ENCODE assay signal across 9 mouse cellular contexts in genomic region chr15:103121416-103121815, GRCm38 (mm10). TPM values are rescaled to one million over a fixed set of nuclear protein-coding genes. Genes with fewer than 3 reads are reported as not detected.
DNase-seq lines count a peak whose midpoint lies in the region; ATAC-seq and TF ChIP-seq lines count a peak whose summit lies in the region.
"Had no signal": no experiment of that assay in that cellular context is flagged by ENCODE, and none has a peak within 500 bp of the region (broad histone marks: within the 10 kb centered on the region; RNA-seq: fewer than 3 reads in every experiment).

No protein-coding gene starts in this region.

- WGBS in heart, postnatal 0 days, result 38% methylated on average over 5 of the region's 5 CpGs
- WGBS in hindbrain, embryonic 14.5 days, result 53% methylated on average over 5 of the region's 5 CpGs

- H3K27me3 ChIP-seq in testis, adult 2 months (ENCODE audit: control insufficient read depth, insufficient read depth, low read length), result no peaks in the 10 kb centered on the region
- H3K27me3 ChIP-seq in heart, postnatal 0 days (ENCODE audit: control insufficient read depth, insufficient read depth, low read length), result peaks cover 88% of the 10 kb centered on the region
- 0 out of 2 replicates have a peak, but pooled peaks cover 2% of the 10 kb centered on the region for H3K27me3 ChIP-seq in hindbrain, embryonic 14.5 days (ENCODE audit: control insufficient read depth, insufficient read depth, low read length)

- DNase-seq in heart, adult 8-10 months (ENCODE audit: low spot score), result peak; percentile 35
- DNase-seq in heart, postnatal 25 days (ENCODE audit: low spot score), result no peak
- no peak for DNase-seq in testis, postnatal 14 days (ENCODE audit: low spot score)
- DNase-seq in heart, postnatal 0 days (ENCODE audit: low spot score), result no peak
- peak; percentile 78 for DNase-seq in skeletal muscle tissue, adult 2 months (ENCODE audit: low read depth, low spot score)
- DNase-seq in frontal cortex, postnatal 25 days (ENCODE audit: low spot score in 2 of 2), result no peak
- no peak for DNase-seq in hindbrain, embryonic 14.5 days (ENCODE audit: low spot score)

- no peaks in the 10 kb centered on the region for H3K9me3 ChIP-seq in heart, postnatal 0 days (replicated peaks; ENCODE audit: control insufficient read depth, low read length)
- no peaks in the 10 kb centered on the region for H3K9me3 ChIP-seq in hindbrain, embryonic 14.5 days (ENCODE audit: control insufficient read depth, low read length)
- H3K9me3 ChIP-seq: midbrain, embryonic 12.5 days had no signal

- TF ChIP-seq EP300 in heart, postnatal 0 days (IDR thresholded peaks at IDR 0.05; ENCODE audit: low read depth), result no peak

- no peak overlapping the region for H3K9ac ChIP-seq in heart, postnatal 0 days (replicated peaks; ENCODE audit: low read depth, low read length)
- H3K9ac ChIP-seq in hindbrain, embryonic 14.5 days, result no peak overlapping the region
- H3K9ac ChIP-seq: midbrain, embryonic 12.5 days had no signal

- H3K4me2 ChIP-seq in heart, postnatal 0 days (ENCODE audit: low read depth, low read length), result no peak overlapping the region
- no peak overlapping the region for H3K4me2 ChIP-seq in hindbrain, embryonic 14.5 days (replicated peaks)
- H3K4me2 ChIP-seq: midbrain, embryonic 12.5 days had no signal

- no peak overlapping the region for H3K4me3 ChIP-seq in testis, adult 2 months (ENCODE audit: control insufficient read depth, low read depth, low read length)
- no peak overlapping the region for H3K4me3 ChIP-seq in heart, postnatal 0 days (ENCODE audit: low read depth, low read length)
- no peak overlapping the region for H3K4me3 ChIP-seq in hindbrain, embryonic 14.5 days (replicated peaks; ENCODE audit: low read length)
- H3K4me3 ChIP-seq: midbrain, embryonic 12.5 days had no signal

- no peaks in the 10 kb centered on the region for H3K4me1 ChIP-seq in testis, adult 2 months (ENCODE audit: control insufficient read depth, insufficient read depth, low read length)
- no peaks in the 10 kb centered on the region for H3K4me1 ChIP-seq in heart, postnatal 0 days (ENCODE audit: control insufficient read depth, insufficient read depth)
- H3K4me1 ChIP-seq in hindbrain, embryonic 14.5 days (replicated peaks; ENCODE audit: control insufficient read depth, insufficient read depth, low read length), result peaks cover 18% of the 10 kb centered on the region; the same call in 1 of the 2 replicates

- H3K27ac ChIP-seq in testis, adult 2 months (ENCODE audit: control insufficient read depth, insufficient read depth, low read depth, low read length), result no peak overlapping the region
- H3K27ac ChIP-seq in heart, postnatal 0 days (ENCODE audit: low read depth), result no peak overlapping the region
- no peak overlapping the region for H3K27ac ChIP-seq in hindbrain, embryonic 14.5 days
- H3K27ac ChIP-seq: midbrain, embryonic 12.5 days had no signal

- intact Hi-C loops in heart, postnatal 25 days (cut with DNase I), result loop anchor here (10.0 kb wide), 1 partner anchor 357 kb away; no protein-coding TSS in a partner anchor

- peak; percentile 44; the same call in 1 of the 2 replicates for TF ChIP-seq CTCF in testis, adult 2 months (IDR thresholded peaks at IDR 0.05; ENCODE audit: control insufficient read depth, insufficient read depth, insufficient replicate concordance, low read depth, low read length)
- peak; percentile 56 for TF ChIP-seq CTCF in heart, postnatal 0 days (IDR thresholded peaks at IDR 0.05; ENCODE audit: low read depth)

- no peaks in the 10 kb centered on the region for H3K36me3 ChIP-seq in testis, adult 2 months (ENCODE audit: control insufficient read depth, insufficient read depth, low read length)
- no peaks in the 10 kb centered on the region for H3K36me3 ChIP-seq in heart, postnatal 0 days (replicated peaks; ENCODE audit: control insufficient read depth, insufficient read depth, low read length)
- H3K36me3 ChIP-seq in hindbrain, embryonic 14.5 days (replicated peaks; ENCODE audit: control insufficient read depth, insufficient read depth), result no peaks in the 10 kb centered on the region
- H3K36me3 ChIP-seq: midbrain, embryonic 12.5 days had no signal

- no peak for ATAC-seq in heart, postnatal 0 days (ENCODE audit: insufficient read depth, low read depth)
- ATAC-seq in hindbrain, embryonic 14.5 days (ENCODE audit: low FRiP score), result no peak

- TF ChIP-seq POLR2A in testis, adult 2 months (IDR thresholded peaks at IDR 0.05; ENCODE audit: control insufficient read depth, low read depth, low read length), result no peak

RNA-seq across cellular contexts. Expression of gene Smug1, which starts 45.5 kb away (rescaled TPM):
- total RNA-seq in heart, adult 8-10 months (2022), result 10 to 100 TPM; 10.4 to 16.8 (median 15.2) TPM
- 10 to 100 TPM; 12.2 to 14.1 TPM for total RNA-seq in heart, postnatal 25 days (2021)
- 3.4 and 3.8 TPM in 2 replicates for polyA plus RNA-seq in testis, adult 2 months (2012; rRNA removed)
- total RNA-seq in heart, postnatal 0 days (2014; rRNA removed; ENCODE audit: low replicate concordance), result 15.7 and 18.2 TPM in 2 replicates
- 10.0 and 10.1 TPM in 2 replicates for polyA plus RNA-seq in heart, postnatal 0 days (2015; fragmentation: Nextera tagmentation; extraction: Ambion mirVana)
- polyA plus RNA-seq in hindbrain, embryonic 14.5 days (2014; fragmentation: Nextera tagmentation; extraction: Ambion mirVana), result 37.6 and 40.8 TPM in 2 replicates

Comparison
In these comparisons a context has a peak if more than half of its experiments do, and no peak if none do; other contexts are left out.
1. DNase-seq: peak in heart, adult 8-10 months (single experiment) and skeletal muscle tissue, adult 2 months (single experiment); none in heart, postnatal 25 days (single experiment), testis, postnatal 14 days (single experiment), heart, postnatal 0 days (single experiment), frontal cortex, postnatal 25 days (0 of 2) and hindbrain, embryonic 14.5 days (single experiment).